Mouse (Mus musculus): ENCODE results near the gene Rxfp4.

- TF ChIP-seq CEBPB (IDR thresholded peaks at IDR 0.05; ENCODE audit: low read depth) (no peak), CTCF (IDR thresholded peaks at IDR 0.05; ENCODE audit: control insufficient read depth, insufficient read depth, insufficient read length) (no peak), USF1 (IDR thresholded peaks at IDR 0.05; ENCODE audit: low read depth) (no peak), FOSL1 (IDR thresholded peaks at IDR 0.05; ENCODE audit: insufficient read depth, low read length, poor library complexity, severe bottlenecking) (no peak)
Measured at GRCm38 (mm10) chr3:88698051-88698450, 45.1 kb upstream of the Rxfp4 start.
